Comparison of ENCODE assay signal across 8 mouse cellular contexts in genomic region chr17:24470701-24471527, GRCm38 (mm10). TPM values are rescaled to one million over a fixed set of nuclear protein-coding genes. Genes with fewer than 3 reads are reported as not detected.
A peak's percentile ranks its signal among the peaks of the same experiment; 100 is the strongest.
DNase-seq lines count a peak whose midpoint lies in the region; ATAC-seq and TF ChIP-seq lines count a peak whose summit lies in the region.

No protein-coding gene starts in this region.

- peak overlapping the region; percentile 99 for H3K4me2 ChIP-seq in embryonic facial prominence, embryonic 13.5 days
- H3K4me2 ChIP-seq in hindbrain, embryonic 13.5 days, result peak overlapping the region; percentile 100
- peak overlapping the region; percentile 97 for H3K4me2 ChIP-seq in liver, embryonic 13.5 days

- ATAC-seq in embryonic facial prominence, embryonic 13.5 days (ENCODE audit: insufficient number of reproducible peaks, insufficient read depth, low FRiP score, low TSS enrichment, low read depth), result peak; percentile 0; the same call in 1 of the 2 replicates
- ATAC-seq in hindbrain, embryonic 13.5 days (ENCODE audit: low FRiP score), result peak; percentile 33
- ATAC-seq in liver, embryonic 13.5 days (ENCODE audit: low read depth), result peak; percentile 23
- no peak for ATAC-seq in activated CD4-positive, CD25-positive, alpha-beta regulatory T cell, adult 4 months

- peaks cover 28% of the 10 kb centered on the region for H3K36me3 ChIP-seq in embryonic facial prominence, embryonic 13.5 days
- peaks cover 25% of the 10 kb centered on the region for H3K36me3 ChIP-seq in hindbrain, embryonic 13.5 days
- H3K36me3 ChIP-seq in liver, embryonic 13.5 days, result peaks cover 46% of the 10 kb centered on the region

- H3K9ac ChIP-seq in embryonic facial prominence, embryonic 13.5 days, result peak overlapping the region; percentile 91
- H3K9ac ChIP-seq in hindbrain, embryonic 13.5 days, result peak overlapping the region; percentile 96
- peak overlapping the region; percentile 99 for H3K9ac ChIP-seq in liver, embryonic 13.5 days

- WGBS in embryonic facial prominence, embryonic 13.5 days, result 1% methylated on average over 68 of the region's 68 CpGs
- under 1% methylated on average over 67 of the region's 68 CpGs for WGBS in hindbrain, embryonic 13.5 days
- WGBS in liver, embryonic 13.5 days (ENCODE audit: insufficient replicate concordance), result 1% methylated on average over 68 of the region's 68 CpGs

- peak overlapping the region; percentile 92 for H3K27ac ChIP-seq in left cerebral cortex, adult 2 months
- H3K27ac ChIP-seq in embryonic facial prominence, embryonic 13.5 days, result peak overlapping the region; percentile 82
- peak overlapping the region; percentile 92 for H3K27ac ChIP-seq in hindbrain, embryonic 13.5 days
- peak overlapping the region; percentile 92 for H3K27ac ChIP-seq in liver, embryonic 13.5 days

- DNase-seq in left cerebral cortex, adult 2 months (ENCODE audit: extremely low spot score in 1 of 2, low spot score in 2 of 2), result peak; percentile 50 to 59
- no peak for DNase-seq in left cerebral cortex, adult 11 months (ENCODE audit: low spot score)
- peak; percentile 79 for DNase-seq in adrenal gland, adult 2 months
- DNase-seq in liver, embryonic 13.5 days, result peak; percentile 47
- peak; percentile 40 to 61 for DNase-seq in right cerebral cortex, adult 2 months (ENCODE audit: low spot score in 2 of 2)

- H3K9me3 ChIP-seq in embryonic facial prominence, embryonic 13.5 days, result no peaks in the 10 kb centered on the region
- H3K9me3 ChIP-seq in hindbrain, embryonic 13.5 days, result no peaks in the 10 kb centered on the region
- no peaks in the 10 kb centered on the region for H3K9me3 ChIP-seq in liver, embryonic 13.5 days (replicated peaks)

- peaks cover 42% of the 10 kb centered on the region for H3K4me1 ChIP-seq in embryonic facial prominence, embryonic 13.5 days
- peaks cover 40% of the 10 kb centered on the region for H3K4me1 ChIP-seq in hindbrain, embryonic 13.5 days (replicated peaks)
- peaks cover 38% of the 10 kb centered on the region for H3K4me1 ChIP-seq in liver, embryonic 13.5 days (replicated peaks)

- intact Hi-C loops in left cerebral cortex, adult 2 months (cut with DNase I), result no loop called here

- no peak for TF ChIP-seq CTCF in left cerebral cortex, adult 2 months (IDR thresholded peaks at IDR 0.05)

- peak overlapping the region; percentile 81 for H3K4me3 ChIP-seq in left cerebral cortex, adult 2 months
- H3K4me3 ChIP-seq in embryonic facial prominence, embryonic 13.5 days, result peak overlapping the region; percentile 86
- peak overlapping the region; percentile 79 for H3K4me3 ChIP-seq in hindbrain, embryonic 13.5 days
- H3K4me3 ChIP-seq in liver, embryonic 13.5 days (replicated peaks), result peak overlapping the region; percentile 98

- H3K27me3 ChIP-seq in embryonic facial prominence, embryonic 13.5 days, result no peaks in the 10 kb centered on the region
- H3K27me3 ChIP-seq in hindbrain, embryonic 13.5 days, result no peaks in the 10 kb centered on the region
- no peaks in the 10 kb centered on the region for H3K27me3 ChIP-seq in liver, embryonic 13.5 days

RNA-seq across cellular contexts. Expression of gene Pgp, which starts 0.7 kb away (rescaled TPM):
- total RNA-seq in left cerebral cortex, adult 2 months (2021), result 10 to 100 TPM; 65.8 to 69.6 TPM
- 100 to 1,000 TPM in 1 of 2 experiments, 10 to 100 TPM in 1; 65.0 to 104 TPM for total RNA-seq in adrenal gland, adult 2 months (2021)
- polyA plus RNA-seq in adrenal gland, adult 2 months (2012; rRNA removed), result 254 TPM in 2 replicates
- polyA plus RNA-seq in embryonic facial prominence, embryonic 13.5 days (2015; fragmentation: Nextera tagmentation; extraction: Ambion mirVana), result 47.4 and 48.7 TPM in 2 replicates
- polyA plus RNA-seq in hindbrain, embryonic 13.5 days (2015; fragmentation: Nextera tagmentation; extraction: Ambion mirVana), result 55.4 and 56.9 TPM in 2 replicates
- 84.0 and 86.7 TPM in 2 replicates for polyA plus RNA-seq in liver, embryonic 13.5 days (2015; fragmentation: Nextera tagmentation; extraction: Ambion mirVana)
- 1 to 10 TPM; 3.3 to 6.2 TPM for polyA plus RNA-seq in activated CD4-positive, CD25-positive, alpha-beta regulatory T cell, adult 4 months (2017; shearing (Covaris generic))

RNA-seq across cellular contexts. Expression of gene E4f1, which starts 0.8 kb away (rescaled TPM):
- 10 to 100 TPM; 37.7 to 41.7 TPM for total RNA-seq in left cerebral cortex, adult 2 months (2021)
- total RNA-seq in adrenal gland, adult 2 months (2021), result 10 to 100 TPM; 17.0 to 21.8 TPM
- 57.5 and 59.5 TPM in 2 replicates for polyA plus RNA-seq in adrenal gland, adult 2 months (2012; rRNA removed)
- 44.4 and 46.4 TPM in 2 replicates for polyA plus RNA-seq in embryonic facial prominence, embryonic 13.5 days (2015; fragmentation: Nextera tagmentation; extraction: Ambion mirVana)
- 41.9 and 43.5 TPM in 2 replicates for polyA plus RNA-seq in hindbrain, embryonic 13.5 days (2015; fragmentation: Nextera tagmentation; extraction: Ambion mirVana)
- polyA plus RNA-seq in liver, embryonic 13.5 days (2015; fragmentation: Nextera tagmentation; extraction: Ambion mirVana), result 11.7 and 13.0 TPM in 2 replicates
- 10 to 100 TPM; 22.6 to 37.5 TPM for polyA plus RNA-seq in activated CD4-positive, CD25-positive, alpha-beta regulatory T cell, adult 4 months (2017; shearing (Covaris generic))

RNA-seq across cellular contexts. Expression of gene Bricd5, which starts 2.8 kb away (rescaled TPM):
- 1 to 10 TPM; 1.7 to 1.9 TPM for total RNA-seq in left cerebral cortex, adult 2 months (2021)
- total RNA-seq in adrenal gland, adult 2 months (2021), result under 1 TPM; 0.38 to 0.69 TPM
- 0.57 and 0.67 TPM in 2 replicates for polyA plus RNA-seq in adrenal gland, adult 2 months (2012; rRNA removed)
- polyA plus RNA-seq in embryonic facial prominence, embryonic 13.5 days (2015; fragmentation: Nextera tagmentation; extraction: Ambion mirVana), result not detected in 2 replicates
- 0.27 and 1.2 TPM in 2 replicates for polyA plus RNA-seq in hindbrain, embryonic 13.5 days (2015; fragmentation: Nextera tagmentation; extraction: Ambion mirVana)
- polyA plus RNA-seq in liver, embryonic 13.5 days (2015; fragmentation: Nextera tagmentation; extraction: Ambion mirVana), result 0.13 TPM in 1 of 2 replicates, not detected in the other
- not detected for polyA plus RNA-seq in activated CD4-positive, CD25-positive, alpha-beta regulatory T cell, adult 4 months (2017; shearing (Covaris generic))

RNA-seq across cellular contexts. Expression of gene Mlst8, which starts 8.0 kb away (rescaled TPM):
- 10 to 100 TPM; 34.5 to 37.1 TPM for total RNA-seq in left cerebral cortex, adult 2 months (2021)
- 10 to 100 TPM; 25.6 to 26.0 TPM for total RNA-seq in adrenal gland, adult 2 months (2021)
- polyA plus RNA-seq in adrenal gland, adult 2 months (2012; rRNA removed), result 44.5 and 61.7 TPM in 2 replicates
- 32.5 and 33.2 TPM in 2 replicates for polyA plus RNA-seq in embryonic facial prominence, embryonic 13.5 days (2015; fragmentation: Nextera tagmentation; extraction: Ambion mirVana)
- 35.5 and 36.1 TPM in 2 replicates for polyA plus RNA-seq in hindbrain, embryonic 13.5 days (2015; fragmentation: Nextera tagmentation; extraction: Ambion mirVana)
- polyA plus RNA-seq in liver, embryonic 13.5 days (2015; fragmentation: Nextera tagmentation; extraction: Ambion mirVana), result 11.7 and 13.8 TPM in 2 replicates
- polyA plus RNA-seq in activated CD4-positive, CD25-positive, alpha-beta regulatory T cell, adult 4 months (2017; shearing (Covaris generic)), result 10 to 100 TPM; 12.6 to 15.3 TPM

RNA-seq across cellular contexts. Expression of gene Caskin1, which starts 17.5 kb away (rescaled TPM):
- total RNA-seq in left cerebral cortex, adult 2 months (2021), result 100 to 1,000 TPM; 134 to 144 TPM
- total RNA-seq in adrenal gland, adult 2 months (2021), result 10 to 100 TPM; 19.4 to 28.7 TPM
- 47.0 and 47.7 TPM in 2 replicates for polyA plus RNA-seq in adrenal gland, adult 2 months (2012; rRNA removed)
- polyA plus RNA-seq in embryonic facial prominence, embryonic 13.5 days (2015; fragmentation: Nextera tagmentation; extraction: Ambion mirVana), result 3.5 and 5.4 TPM in 2 replicates
- polyA plus RNA-seq in hindbrain, embryonic 13.5 days (2015; fragmentation: Nextera tagmentation; extraction: Ambion mirVana), result 32.8 and 34.3 TPM in 2 replicates
- polyA plus RNA-seq in liver, embryonic 13.5 days (2015; fragmentation: Nextera tagmentation; extraction: Ambion mirVana), result 0.15 and 0.20 TPM in 2 replicates
- under 1 TPM; 0.10 to 0.17 TPM for polyA plus RNA-seq in activated CD4-positive, CD25-positive, alpha-beta regulatory T cell, adult 4 months (2017; shearing (Covaris generic))
